Mouse (Mus musculus) R1 (cell line): ENCODE results near the gene Nrm.
"Not testable (repeated sequence)": the region's sequence is repeated elsewhere in the genome, so short reads cannot be mapped to it uniquely, and the experiment has no call there.

Experiments used
- DNase-seq: peaks from one replicate; pipeline ENCODE4 v3.0.0-alpha.2; 2018; ENCODE audit warnings: low read depth, low spot score

Nrm gene

DNA sequence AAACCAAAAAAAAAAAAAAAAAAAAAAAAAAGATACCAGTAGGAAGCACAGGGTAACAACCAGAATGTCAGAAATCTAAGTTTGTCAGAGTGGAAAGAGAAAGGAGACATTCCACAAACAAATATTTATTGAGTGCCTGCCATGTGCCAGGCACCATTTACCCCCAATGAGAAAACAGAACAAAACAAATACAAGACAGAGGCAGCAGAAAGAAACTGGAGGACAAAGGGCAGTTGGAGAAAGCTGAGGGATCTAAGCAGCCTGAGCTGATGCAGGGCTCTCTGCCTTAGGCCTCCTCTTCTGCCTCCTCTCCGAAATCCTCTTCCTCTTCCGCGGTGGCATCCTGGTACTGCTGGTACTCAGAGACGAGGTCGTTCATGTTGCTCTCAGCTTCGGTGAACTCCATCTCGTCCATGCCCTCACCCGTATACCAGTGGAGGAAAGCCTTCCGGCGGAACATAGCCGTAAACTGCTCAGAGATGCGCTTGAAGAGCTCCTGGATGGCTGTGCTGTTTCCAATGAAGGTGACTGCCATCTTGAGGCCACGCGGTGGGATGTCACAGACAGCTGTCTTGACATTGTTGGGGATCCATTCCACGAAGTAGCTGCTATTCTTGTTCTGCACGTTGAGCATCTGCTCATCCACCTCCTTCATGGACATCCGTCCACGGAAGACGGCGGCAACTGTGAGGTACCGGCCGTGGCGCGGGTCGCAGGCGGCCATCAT, 26.3 kb upstream of the Nrm start:
- peak; percentile 41 for DNase-seq

- DNase-seq = no peak
Observed at GRCm38 (mm10) chr17:35835424-35836140, 25.5 kb upstream of the Nrm start.

DNA sequence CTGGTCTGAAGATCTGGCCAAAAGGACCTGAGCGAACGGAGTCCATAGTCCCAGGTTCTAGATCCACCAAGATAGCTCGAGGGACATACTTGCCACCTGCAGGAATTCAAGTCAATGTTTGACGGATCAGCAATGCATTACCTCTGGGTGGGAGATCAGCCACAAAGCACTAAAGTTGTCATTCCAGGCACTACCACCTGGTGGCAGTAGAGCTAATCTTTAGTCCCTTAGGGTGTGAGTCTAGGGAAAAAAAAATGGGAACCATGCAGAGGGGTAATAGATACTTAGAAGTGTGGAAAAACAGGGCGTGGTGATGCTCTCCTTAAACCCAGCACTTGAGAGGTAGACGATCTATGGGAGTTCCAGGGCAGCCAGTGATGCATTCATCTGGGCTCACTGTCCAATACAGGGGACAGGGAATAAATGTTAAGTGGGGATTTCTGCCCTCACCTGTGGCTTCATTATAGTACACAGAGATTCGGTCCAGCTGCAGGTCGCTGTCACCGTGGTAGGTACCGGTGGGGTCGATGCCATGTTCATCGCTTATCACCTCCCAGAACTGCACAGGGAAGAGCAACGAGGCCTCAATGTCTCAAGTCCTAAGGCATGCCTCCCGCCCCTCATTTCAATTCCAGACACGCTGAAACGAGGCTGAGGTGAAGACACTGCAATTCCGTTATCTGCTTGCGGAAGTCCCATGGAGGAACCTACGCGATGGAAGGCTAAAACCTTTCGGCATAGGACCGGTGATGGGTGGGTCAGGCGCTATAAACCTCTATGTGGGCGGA, 24.7 kb upstream of the Nrm start:
- DNase-seq = peak; percentile 94

- peak; percentile 96 for DNase-seq
Observed at GRCm38 (mm10) chr17:35836991-35837422, 24.1 kb upstream of the Nrm start.

DNA sequence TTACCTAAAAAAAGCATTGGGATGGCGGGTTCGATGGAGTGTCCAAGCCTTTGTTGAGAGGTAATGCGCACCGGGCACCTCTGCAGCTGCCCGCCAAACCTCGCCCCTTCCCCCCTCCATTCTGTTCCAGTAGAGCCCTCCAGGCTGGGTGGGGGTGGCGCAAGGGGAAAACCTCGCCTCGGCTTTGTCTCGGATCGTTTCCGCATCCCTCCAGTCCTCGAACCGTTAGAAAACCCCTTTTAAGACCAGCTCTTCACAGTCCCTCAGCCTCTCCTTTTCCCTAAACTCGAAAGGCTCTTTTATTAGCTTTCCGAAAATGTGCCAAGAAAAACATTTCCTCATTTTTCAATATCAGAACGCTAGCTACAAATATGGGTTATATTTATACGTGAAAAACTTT, 23.6 kb upstream of the Nrm start:
- DNase-seq = peak; percentile 84

GRCm38 (mm10) chr17:35838122-35838544, 23.0 kb upstream of the Nrm start, which contains the start of gene Tubb5:
TSS of gene Tubb5 (minus strand) at chr17:35838306.
- DNase-seq = peak; percentile 99

DNA sequence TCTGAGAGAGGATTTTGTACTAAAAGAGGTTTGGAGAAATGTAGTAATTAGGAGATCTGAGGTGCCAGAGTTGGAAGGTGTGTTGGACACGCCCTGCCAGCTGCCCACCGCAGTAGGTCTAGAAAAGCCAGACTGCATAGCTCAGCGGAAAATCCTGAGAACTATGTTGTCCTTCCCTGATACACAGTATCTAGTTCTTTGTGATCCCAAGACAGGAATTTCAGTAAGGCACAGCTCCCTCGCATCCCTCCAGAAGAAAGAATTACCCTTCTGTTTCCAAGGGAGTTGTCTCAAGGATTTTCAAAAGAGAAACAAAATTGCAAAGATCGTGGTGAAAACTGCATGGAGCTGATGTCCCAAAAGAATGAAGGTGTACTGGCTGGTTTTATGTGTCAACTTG, 22.5 kb upstream of the Nrm start:
- no peak for DNase-seq

DNA sequence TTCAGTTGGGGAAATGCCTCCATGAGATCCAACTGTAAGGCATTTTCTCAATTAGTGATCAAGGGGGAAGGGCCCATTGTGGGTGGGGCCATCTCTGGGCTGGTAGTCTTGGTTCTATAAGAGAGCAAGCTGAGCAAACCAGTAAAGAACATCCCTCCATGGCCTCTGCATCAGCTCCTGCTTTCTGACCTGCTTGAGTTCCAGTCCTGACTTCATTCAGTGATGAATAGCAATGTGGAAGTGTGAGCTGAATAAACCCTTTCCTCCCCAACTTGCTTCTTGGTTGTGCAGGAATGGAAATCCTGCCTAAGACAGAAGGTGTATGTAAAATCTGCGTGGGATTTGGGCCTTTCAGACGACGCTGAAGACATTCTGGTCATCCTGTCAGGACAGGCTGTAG, 22.1 kb upstream of the Nrm start:
- DNase-seq = not testable (repeated sequence)

DNA sequence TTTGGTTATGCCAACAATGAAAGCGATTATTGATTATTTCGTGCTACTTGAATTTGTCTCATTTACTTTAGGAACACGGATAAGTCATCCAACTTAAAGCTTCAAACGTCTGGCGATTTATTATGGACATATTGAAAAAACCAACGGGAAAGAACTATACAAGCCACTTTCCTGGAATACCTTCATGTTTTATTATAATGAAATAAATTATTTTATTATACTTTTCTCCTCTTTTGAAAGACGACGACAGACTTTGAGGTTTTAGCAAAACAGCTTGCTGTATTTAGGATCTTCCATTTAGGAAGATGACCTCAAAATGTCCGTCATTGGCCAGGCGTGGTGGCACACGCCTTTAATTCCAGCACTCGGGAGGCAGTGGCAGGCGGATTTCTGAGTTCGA, 20.6 kb upstream of the Nrm start:
- no peak for DNase-seq

DNA sequence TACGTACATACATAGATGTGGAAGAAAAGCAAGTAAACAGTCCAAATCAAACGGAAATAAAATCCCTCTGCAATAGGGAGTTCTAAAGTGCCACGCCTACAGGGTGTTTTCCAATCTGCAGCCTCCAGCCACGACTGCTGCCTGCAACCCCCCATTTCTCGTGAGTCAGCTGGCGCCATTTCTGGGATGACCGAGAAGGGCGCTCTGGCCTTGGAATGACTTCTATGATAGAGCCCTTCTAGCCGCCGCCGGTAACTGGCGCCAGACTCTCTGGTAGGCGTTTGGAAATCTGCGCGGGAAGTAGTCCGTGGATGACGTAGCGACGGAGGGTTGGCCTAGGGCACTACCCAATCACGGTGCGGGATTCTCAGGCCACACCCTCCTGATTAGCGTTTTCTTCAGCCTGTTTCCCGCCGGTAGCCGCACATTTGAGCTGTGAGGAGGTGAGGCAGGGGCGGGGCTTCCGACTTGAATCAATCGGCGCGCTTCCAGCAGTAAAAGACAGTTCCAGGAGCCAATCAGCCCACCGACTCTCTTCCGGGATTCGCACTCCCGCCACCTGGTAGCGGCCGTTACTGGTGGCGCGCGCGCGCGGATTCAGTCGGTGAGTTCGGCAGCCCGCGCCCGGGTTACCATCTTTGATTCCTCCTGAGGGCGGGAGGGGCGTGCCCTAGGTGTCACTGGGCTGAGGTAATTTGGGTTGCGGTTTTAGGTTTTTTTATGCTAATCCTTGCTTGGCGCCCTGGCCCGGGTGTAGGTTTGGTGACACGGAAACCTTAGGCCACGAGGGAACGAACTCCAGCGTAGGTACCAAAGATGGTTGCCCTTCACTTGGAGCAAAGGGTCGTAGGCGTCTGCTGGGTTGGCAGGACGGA, 19.8 kb upstream of the Nrm start, which contains the start of gene Mdc1:
Gene Mdc1 (plus strand): TSS at position 440 of the 875 bp plus-strand sequence.
- peak; percentile 100 for DNase-seq

- DNase-seq = peak; percentile 61
Observed at GRCm38 (mm10) chr17:35842006-35842405, 19.1 kb upstream of the Nrm start.

DNA sequence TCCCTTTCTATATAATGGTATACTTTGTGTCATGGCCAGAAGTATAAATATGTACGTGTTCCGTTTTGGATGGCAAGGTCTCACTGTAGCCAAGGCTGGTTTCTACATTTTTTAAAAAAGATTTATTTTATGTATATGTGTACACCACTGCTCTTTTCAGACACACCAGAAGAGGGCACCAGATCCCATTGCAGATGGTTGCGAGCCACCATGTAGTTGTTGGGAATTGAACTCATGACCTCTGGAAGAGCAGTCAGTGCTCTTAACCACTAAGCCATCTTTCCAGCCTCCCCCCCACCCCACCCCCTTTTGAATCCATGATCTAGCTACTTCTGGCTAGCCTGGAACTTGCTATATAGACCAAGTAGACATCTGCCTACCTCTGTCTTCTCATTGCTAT, 17.6 kb upstream of the Nrm start:
- DNase-seq = no peak

GRCm38 (mm10) chr17:35848112-35848511, 13.0 kb upstream of the Nrm start:
- DNase-seq = peak; percentile 60

- DNase-seq = no peak
Observed at GRCm38 (mm10) chr17:35850974-35851373, 10.1 kb upstream of the Nrm start.

GRCm38 (mm10) chr17:35859371-35859770, 1.7 kb upstream of the Nrm start:
- no peak for DNase-seq

DNA sequence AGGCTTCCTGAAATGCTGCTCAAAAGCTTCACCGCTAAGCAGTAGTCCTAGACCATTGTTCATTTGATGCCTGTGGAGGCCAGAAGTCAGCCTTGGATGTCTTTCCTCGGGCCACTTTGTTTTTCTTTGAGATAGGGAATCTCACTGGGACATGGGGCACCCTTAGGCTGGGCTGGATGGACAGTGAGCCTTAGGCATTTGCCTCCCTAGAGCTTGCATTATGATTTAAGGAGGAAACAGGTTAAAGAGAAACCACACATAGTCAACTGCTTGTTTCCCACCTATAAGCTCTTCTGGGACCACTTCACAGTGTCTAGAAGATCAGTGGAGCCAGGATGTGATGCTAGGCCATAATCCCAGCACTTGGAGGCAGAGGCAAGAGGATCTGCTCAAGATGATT, 1.3 kb upstream of the Nrm start:
- no peak for DNase-seq

DNA sequence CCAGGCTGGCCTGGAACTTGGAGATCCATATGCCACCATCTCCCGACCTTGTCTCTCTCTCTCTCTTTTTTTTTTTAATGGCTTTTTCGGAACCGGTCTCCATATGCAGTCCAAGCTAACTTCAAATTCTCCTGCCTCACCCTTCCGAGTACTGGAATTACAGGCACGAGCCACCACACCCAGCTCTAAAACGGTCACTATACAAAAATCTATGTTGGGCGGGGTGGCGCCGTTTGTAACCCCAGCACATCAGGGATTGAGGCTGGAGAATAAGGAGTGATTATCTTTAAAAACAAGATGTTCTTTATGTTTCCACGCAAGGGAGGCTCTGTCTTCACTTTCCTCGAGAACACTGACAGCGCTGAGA, 304 bp upstream of the Nrm start:
- no peak for DNase-seq

DNA sequence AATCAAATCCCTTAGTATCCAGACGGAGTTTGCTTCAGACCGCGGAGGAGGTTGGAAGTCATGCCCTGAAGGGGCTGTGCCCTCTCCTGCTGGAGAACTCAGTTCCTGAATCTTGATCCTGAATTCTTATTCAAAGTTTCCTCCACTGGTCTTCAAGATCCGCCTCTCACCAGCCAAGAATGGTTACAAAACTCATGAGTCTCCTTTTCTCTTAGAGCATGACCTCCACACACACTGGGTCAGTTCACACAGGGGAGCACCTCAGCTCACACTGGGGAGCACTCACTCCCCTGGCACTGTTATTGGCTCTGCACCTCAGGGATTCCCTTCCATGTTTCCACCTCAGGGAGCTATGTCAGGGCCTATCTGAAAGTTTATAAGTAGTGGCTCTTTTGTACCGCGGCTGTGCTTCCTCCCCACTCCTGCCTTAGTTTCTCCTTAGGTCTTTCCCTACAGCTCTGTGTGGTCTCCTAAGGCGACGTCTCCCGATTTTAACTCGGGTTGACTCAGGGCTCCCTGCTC, 3.8 kb downstream of the Nrm start:
- peak; percentile 55 for DNase-seq

GRCm38 (mm10) chr17:35865481-35866280, 4.6 kb downstream of the Nrm start, which contains the start of gene Ppp1r18:
TSS of gene Ppp1r18 (plus strand) at chr17:35865593.
- peak; percentile 88 for DNase-seq

- peak; percentile 83 for DNase-seq
Observed at GRCm38 (mm10) chr17:35866281-35866831, 5.2 kb downstream of the Nrm start.
